Mouse (Mus musculus): ENCODE measurements around the gene Slc7a14. TPM values are rescaled to one million over a fixed set of nuclear protein-coding genes. Genes with fewer than 3 reads are reported as not detected.

Slc7a14 gene
- polyA plus RNA-seq, 1 experiment, result not detected

DNA sequence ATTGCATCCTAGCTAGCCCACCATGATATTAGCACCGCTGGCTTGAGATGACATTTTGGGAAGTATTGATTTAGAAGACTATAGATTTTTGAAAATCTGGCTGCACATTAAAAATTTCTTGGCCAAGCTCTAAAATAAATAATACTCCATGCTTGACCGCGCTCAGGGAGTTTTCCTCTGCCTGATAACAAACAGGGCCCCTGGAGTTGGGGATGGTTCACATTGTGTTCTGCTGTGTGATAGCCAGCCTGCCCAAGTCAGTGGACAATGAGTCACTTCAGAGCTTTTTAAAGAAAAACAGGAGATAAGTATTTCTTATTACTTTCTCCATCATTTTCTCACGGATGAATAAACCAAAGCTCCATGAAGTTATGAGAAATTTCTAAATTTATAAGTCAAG, 90.1 kb downstream of the Slc7a14 start:
- no peaks in the 10 kb centered on the region for H3K4me1 ChIP-seq (ENCODE audit: control insufficient read depth)
- peaks cover 11% of the 10 kb centered on the region for H3K9me3 ChIP-seq (ENCODE audit: control insufficient read depth, low read length)
- TF ChIP-seq GATA1 (IDR thresholded peaks at IDR 0.05; ENCODE audit: low read length) (no peak), TAL1 (IDR thresholded peaks at IDR 0.05; ENCODE audit: low read length) (no peak)
- H3K27me3 ChIP-seq (ENCODE audit: control insufficient read depth), result no peaks in the 10 kb centered on the region
- no peaks in the 10 kb centered on the region for H3K36me3 ChIP-seq (ENCODE audit: control insufficient read depth)
- no peak overlapping the region for H3K4me3 ChIP-seq (replicated peaks)

DNA sequence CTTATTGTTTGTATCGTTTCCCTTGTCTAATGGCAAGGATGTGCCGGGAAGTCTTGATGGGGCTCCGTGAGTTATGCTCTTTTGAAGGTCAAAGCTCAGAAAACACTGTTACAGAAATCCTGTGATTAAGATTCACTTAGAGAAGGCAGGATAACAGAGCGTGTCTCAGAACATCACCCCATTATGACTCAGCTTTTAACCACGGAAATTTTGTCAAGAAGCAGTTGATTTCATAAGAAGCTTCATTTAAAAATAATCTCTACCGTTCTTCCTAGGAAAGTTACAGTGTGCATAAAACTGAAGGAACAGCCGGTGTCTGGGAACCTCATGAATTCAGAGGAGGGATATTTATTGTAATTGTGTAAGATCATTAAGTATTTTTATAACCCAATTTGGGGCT, 90.7 kb downstream of the Slc7a14 start:
- H3K9me3 ChIP-seq (ENCODE audit: control insufficient read depth, low read length), result peaks cover 11% of the 10 kb centered on the region
- H3K36me3 ChIP-seq (ENCODE audit: control insufficient read depth), result no peaks in the 10 kb centered on the region
- H3K4me3 ChIP-seq (replicated peaks), result no peak overlapping the region
- H3K4me1 ChIP-seq (ENCODE audit: control insufficient read depth), result no peaks in the 10 kb centered on the region
- TF ChIP-seq TAL1 (IDR thresholded peaks at IDR 0.05; ENCODE audit: low read length) (no peak), GATA1 (IDR thresholded peaks at IDR 0.05; ENCODE audit: low read length) (no peak)
- H3K27me3 ChIP-seq (ENCODE audit: control insufficient read depth), result no peaks in the 10 kb centered on the region

DNA sequence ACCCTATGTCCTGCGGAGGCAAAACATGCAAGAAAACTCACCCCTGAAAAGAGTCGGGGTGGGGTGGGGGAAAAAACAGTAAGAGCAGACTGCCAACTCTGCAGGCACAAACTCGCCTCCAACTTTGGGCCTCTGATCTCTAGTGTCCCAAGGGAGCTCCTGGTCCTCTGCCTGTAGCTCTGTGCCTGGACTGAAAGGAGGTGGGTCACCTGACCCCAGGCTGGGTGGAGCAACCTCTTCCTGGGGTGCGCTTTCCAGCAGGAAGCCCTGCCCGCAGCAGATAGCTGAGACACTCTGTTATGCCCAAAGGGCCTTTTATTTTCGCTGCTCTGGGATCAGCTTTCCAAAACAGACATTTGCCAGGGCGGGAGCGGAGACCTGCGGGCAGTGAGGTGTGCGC, 92.7 kb downstream of the Slc7a14 start:
- H3K4me3 ChIP-seq (replicated peaks), result no peak overlapping the region
- no peaks in the 10 kb centered on the region; the same call in 1 of the 2 replicates for H3K9me3 ChIP-seq (ENCODE audit: control insufficient read depth, low read length)
- TF ChIP-seq GATA1 (IDR thresholded peaks at IDR 0.05; ENCODE audit: low read length), result no peak
- no peak for TF ChIP-seq TAL1 (IDR thresholded peaks at IDR 0.05; ENCODE audit: low read length)
- H3K27me3 ChIP-seq (ENCODE audit: control insufficient read depth), result no peaks in the 10 kb centered on the region
- H3K4me1 ChIP-seq (ENCODE audit: control insufficient read depth), result no peaks in the 10 kb centered on the region
- no peaks in the 10 kb centered on the region for H3K36me3 ChIP-seq (ENCODE audit: control insufficient read depth)

DNA sequence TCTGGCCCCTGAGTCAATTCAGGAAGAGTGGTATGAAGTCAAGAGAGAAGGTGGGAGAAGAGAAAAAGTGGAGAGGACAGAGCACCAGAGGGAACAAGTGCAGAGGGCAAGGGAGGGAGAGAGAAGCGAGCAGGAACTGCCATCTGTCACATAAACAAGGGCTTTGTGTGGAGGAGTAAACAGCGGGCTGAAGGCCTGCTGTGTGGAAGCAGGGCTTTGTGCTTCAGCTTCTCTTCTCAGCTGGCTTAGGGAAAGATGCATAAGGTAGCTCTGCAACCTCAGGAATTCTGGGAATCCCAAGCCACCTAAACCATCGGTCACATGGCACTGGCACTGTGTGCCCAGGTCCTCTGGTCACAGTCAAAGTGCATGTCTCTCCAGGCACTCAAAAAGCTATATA, 96.4 kb downstream of the Slc7a14 start:
- no peaks in the 10 kb centered on the region for H3K36me3 ChIP-seq (ENCODE audit: control insufficient read depth)
- no peak for TF ChIP-seq GATA1 (IDR thresholded peaks at IDR 0.05; ENCODE audit: low read length)
- TF ChIP-seq TAL1 (IDR thresholded peaks at IDR 0.05; ENCODE audit: low read length), result no peak

DNA sequence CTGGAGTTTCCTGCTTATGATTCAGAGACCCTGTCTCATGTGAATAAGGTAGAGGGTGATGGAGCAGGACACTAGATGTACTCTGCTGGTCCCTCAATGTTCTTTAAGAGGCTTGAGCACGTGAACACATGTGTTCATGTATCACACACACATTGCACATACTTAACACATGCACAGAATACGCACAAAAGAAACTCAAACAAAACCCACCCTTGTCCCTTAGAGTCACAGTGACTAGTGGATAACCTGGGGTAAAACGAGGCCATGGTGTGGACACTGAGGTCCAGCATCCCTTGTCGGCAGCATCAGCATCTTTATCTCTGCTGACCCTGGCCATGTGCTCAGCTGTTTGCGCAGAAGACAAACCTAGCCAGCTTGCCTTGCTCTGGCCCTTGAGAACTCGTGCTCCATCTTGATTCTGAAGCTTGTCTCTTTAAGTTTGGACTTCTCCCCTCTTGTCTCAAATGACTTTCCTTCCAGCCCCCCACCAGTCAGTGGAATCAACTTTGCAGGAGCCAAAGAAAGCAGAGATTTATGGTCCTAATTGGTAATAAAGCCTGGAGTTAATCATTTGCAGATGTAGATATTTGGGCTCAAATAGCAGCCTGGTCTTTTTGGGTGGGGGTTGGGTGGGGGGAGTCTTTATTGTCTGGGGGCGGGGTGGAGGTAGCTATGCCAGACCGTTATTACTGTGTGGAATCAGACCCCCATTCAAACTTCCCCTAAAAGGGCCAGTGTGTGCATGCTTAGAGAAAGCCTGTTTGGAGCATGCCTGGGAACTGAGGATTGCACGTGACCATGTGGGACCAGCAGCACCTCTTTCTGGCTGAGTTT, 97.8 kb downstream of the Slc7a14 start:
- Histone ChIP-seq H3K27me3 (ENCODE audit: control insufficient read depth) (no peaks in the 10 kb centered on the region), H3K4me3 (replicated peaks) (no peak overlapping the region), H3K9me3 (ENCODE audit: control insufficient read depth, low read length) (no peaks in the 10 kb centered on the region), H3K4me1 (ENCODE audit: control insufficient read depth) (no peaks in the 10 kb centered on the region), H3K36me3 (ENCODE audit: control insufficient read depth) (no peaks in the 10 kb centered on the region)
- no peak for TF ChIP-seq TAL1 (IDR thresholded peaks at IDR 0.05; ENCODE audit: low read length)
- no peak for TF ChIP-seq GATA1 (IDR thresholded peaks at IDR 0.05; ENCODE audit: low read length)

More for the DNA sequence above, 96.4 kb downstream of the Slc7a14 start:
- Histone ChIP-seq H3K4me3 (replicated peaks) (no peak overlapping the region), H3K9me3 (ENCODE audit: control insufficient read depth, low read length) (no peaks in the 10 kb centered on the region; the same call in 1 of the 2 replicates), H3K27me3 (ENCODE audit: control insufficient read depth) (no peaks in the 10 kb centered on the region), H3K4me1 (ENCODE audit: control insufficient read depth) (no peaks in the 10 kb centered on the region)

DNA sequence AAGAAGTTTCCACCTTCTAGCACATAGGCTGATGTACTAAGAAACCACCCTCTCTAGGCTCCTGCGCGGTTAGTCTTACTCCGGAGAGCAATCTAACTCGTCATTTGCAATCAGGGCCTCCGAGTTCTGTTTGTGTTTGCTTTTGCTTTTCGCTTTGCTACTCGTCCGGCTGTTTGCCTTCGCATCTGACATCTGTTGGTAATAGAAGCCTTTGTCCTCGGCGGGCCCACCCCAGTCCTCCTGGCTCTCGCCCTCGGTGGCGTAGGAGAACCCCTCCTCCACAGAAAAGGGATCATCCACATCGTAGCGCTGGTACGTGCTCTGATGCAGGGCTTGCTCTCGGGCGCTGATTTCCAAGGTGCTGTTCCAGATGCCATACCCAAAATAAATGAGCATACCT, 101.2 kb downstream of the Slc7a14 start:
- Histone ChIP-seq H3K9me3 (ENCODE audit: control insufficient read depth, low read length) (no peaks in the 10 kb centered on the region), H3K4me3 (replicated peaks) (no peak overlapping the region), H3K4me1 (ENCODE audit: control insufficient read depth) (no peaks in the 10 kb centered on the region), H3K27me3 (ENCODE audit: control insufficient read depth) (no peaks in the 10 kb centered on the region), H3K36me3 (ENCODE audit: control insufficient read depth) (no peaks in the 10 kb centered on the region)
- TF ChIP-seq TAL1 (IDR thresholded peaks at IDR 0.05; ENCODE audit: low read length) (no peak), GATA1 (IDR thresholded peaks at IDR 0.05; ENCODE audit: low read length) (no peak)

DNA sequence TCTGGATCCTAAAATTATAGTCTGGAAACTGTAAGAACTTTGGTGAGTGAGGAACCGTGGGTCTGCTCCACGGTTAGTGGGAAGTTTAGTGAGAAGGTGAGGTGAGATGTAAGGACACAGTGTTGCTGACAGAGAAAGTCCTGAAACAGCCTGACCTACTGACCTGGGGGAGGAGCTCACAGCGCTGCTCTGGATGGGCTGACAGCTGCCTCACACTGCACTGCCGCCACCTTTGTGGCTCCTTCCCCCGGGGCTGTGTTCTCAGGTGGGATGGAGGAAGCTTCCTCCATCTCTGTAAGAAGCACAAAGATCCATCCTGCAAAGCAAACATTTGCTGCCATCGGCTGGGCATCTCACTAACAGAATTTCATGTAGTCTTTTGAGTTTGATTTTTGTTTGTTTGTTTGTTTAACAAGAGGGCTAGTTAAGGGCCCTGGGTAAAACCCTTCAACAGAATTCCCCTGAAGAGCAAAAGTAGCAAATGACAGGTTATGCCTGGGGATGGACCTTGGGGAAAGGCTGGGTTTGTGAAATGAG, 101.7 kb downstream of the Slc7a14 start:
- no peaks in the 10 kb centered on the region for H3K36me3 ChIP-seq (ENCODE audit: control insufficient read depth)
- no peak overlapping the region for H3K4me3 ChIP-seq (replicated peaks)
- H3K4me1 ChIP-seq (ENCODE audit: control insufficient read depth), result no peaks in the 10 kb centered on the region
- H3K27me3 ChIP-seq (ENCODE audit: control insufficient read depth), result no peaks in the 10 kb centered on the region
- no peaks in the 10 kb centered on the region; the same call in 1 of the 2 replicates for H3K9me3 ChIP-seq (ENCODE audit: control insufficient read depth, low read length)
- TF ChIP-seq GATA1 (IDR thresholded peaks at IDR 0.05; ENCODE audit: low read length), result no peak
- no peak for TF ChIP-seq TAL1 (IDR thresholded peaks at IDR 0.05; ENCODE audit: low read length)

DNA sequence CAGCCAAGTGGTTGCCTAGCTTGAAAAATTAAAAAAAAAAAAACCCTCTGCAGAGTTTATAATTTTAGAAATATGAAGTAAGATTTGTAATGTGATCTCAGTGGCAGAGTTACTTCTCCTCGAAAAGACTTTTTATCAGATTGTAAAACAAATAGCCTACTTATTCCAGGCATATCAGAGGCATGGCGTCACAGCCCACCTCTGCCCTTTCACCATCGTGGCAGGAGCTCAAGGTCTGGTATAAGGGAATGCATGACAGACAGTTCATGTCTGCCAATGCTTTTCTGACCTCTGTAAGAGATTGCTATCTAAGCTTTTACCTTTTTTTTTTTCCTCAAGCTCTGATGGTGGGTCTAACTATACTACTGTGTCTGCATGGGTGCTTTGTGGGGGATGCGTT, 102.1 kb downstream of the Slc7a14 start:
- no peaks in the 10 kb centered on the region; the same call in 1 of the 2 replicates for H3K9me3 ChIP-seq (ENCODE audit: control insufficient read depth, low read length)
- TF ChIP-seq GATA1 (IDR thresholded peaks at IDR 0.05; ENCODE audit: low read length) (no peak), TAL1 (IDR thresholded peaks at IDR 0.05; ENCODE audit: low read length) (no peak)

DNA sequence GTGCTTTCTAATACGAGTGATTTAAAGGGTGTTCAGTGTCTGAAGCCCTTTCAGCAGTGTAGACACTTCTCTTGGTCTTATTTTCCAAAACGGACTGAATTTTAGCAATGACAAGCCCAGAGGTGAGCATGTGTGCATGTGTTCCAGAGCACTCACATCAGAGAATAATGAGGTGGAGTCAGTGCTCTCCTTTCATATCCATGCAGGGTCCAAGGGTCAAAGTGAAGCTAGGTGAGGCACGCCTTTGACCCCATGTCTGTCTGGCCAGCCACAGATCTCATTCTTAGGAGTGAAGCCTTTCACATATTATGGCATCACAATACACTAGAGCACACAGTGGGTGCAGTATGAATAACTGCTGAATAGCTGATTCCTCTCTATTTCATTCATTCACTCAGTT, 105.0 kb downstream of the Slc7a14 start:
- TF ChIP-seq TAL1 (IDR thresholded peaks at IDR 0.05; ENCODE audit: low read length) (no peak), GATA1 (IDR thresholded peaks at IDR 0.05; ENCODE audit: low read length) (no peak)
- Histone ChIP-seq H3K9me3 (ENCODE audit: control insufficient read depth, low read length) (no peaks in the 10 kb centered on the region; the same call in 1 of the 2 replicates), H3K27me3 (ENCODE audit: control insufficient read depth) (no peaks in the 10 kb centered on the region), H3K4me1 (ENCODE audit: control insufficient read depth) (no peaks in the 10 kb centered on the region), H3K36me3 (ENCODE audit: control insufficient read depth) (no peaks in the 10 kb centered on the region), H3K4me3 (replicated peaks) (no peak overlapping the region)

More for the DNA sequence above, 102.1 kb downstream of the Slc7a14 start:
- Histone ChIP-seq H3K4me3 (replicated peaks) (no peak overlapping the region), H3K4me1 (ENCODE audit: control insufficient read depth) (no peaks in the 10 kb centered on the region), H3K27me3 (ENCODE audit: control insufficient read depth) (no peaks in the 10 kb centered on the region), H3K36me3 (ENCODE audit: control insufficient read depth) (no peaks in the 10 kb centered on the region)

All from erythroblast, embryonic 14.5 days (primary cell).